Mouse (Mus musculus): Measurements from ENCODE around the gene Fam45a. TPM values are rescaled to one million over a fixed set of nuclear protein-coding genes. Genes with fewer than 3 reads are reported as not detected.

Fam45a gene
- polyA plus RNA-seq, 1 experiment from 2014 or later: 46.8 TPM

DNA sequence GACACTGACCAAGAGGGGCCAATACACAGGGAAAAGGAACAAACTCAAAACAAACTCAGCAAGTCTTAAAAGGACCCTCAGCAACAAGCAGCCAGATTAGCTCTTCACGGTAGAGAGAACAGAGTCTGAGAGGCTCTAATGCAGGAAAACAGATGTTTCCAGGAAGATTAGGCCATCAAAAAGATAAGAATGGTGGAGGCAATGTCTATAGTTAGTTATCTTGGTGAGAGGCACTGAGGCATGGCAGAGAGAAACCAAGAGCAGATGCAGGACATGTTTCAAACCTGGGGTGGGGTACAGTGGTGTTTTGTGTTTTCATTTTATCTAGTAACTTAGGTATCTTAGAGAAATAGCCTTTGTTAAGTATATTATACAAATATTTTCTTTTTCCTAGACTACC lies 60.9 kb downstream of the Fam45a start:
- H3K27me3 ChIP-seq (replicated peaks; ENCODE audit: control insufficient read depth, insufficient read depth, low read length): no peaks in the 10 kb centered on the region
- WGBS: 79% methylated on average over 1 of the region's 1 CpGs
- ATAC-seq: no peak
- H3K4me2 ChIP-seq (ENCODE audit: low read length): no peak overlapping the region
- H3K27ac ChIP-seq (ENCODE audit: low read depth, low read length): no peak overlapping the region
- H3K4me3 ChIP-seq (ENCODE audit: low read length): no peak overlapping the region
- no peaks in the 10 kb centered on the region; the same call in 1 of the 2 replicates for H3K36me3 ChIP-seq (ENCODE audit: control insufficient read depth, insufficient read depth, low read length)
- no peak overlapping the region for H3K9ac ChIP-seq (ENCODE audit: low read depth, low read length)
- H3K4me1 ChIP-seq (ENCODE audit: control insufficient read depth, insufficient read depth, low read depth, low read length): peaks cover 8% of the 10 kb centered on the region
- H3K9me3 ChIP-seq (ENCODE audit: control insufficient read depth, low read length): no peaks in the 10 kb centered on the region

DNA sequence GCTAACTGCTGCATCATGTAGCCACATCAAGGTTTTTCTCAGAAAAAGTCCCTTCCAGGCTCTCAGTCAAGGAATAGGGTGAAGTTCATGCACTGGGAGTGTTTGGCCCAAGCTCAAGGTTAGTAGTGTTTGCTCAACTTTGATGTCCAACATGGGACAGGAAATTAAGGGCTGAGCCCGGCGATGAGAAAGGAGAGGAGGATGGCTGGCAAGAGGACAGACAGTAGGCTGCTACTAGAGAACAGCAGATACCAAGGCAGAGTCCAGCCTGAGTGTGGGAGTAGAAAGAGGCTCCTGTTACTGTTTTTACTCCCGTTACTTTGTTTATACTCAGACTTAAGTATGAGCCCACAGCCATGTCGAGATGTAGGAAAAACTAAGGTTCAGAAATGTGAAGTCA lies 62.1 kb downstream of the Fam45a start:
- Histone ChIP-seq H3K9me3 (ENCODE audit: control insufficient read depth, low read length) (no peaks in the 10 kb centered on the region), H3K4me2 (ENCODE audit: low read length) (peak overlapping the region; percentile 70), H3K9ac (ENCODE audit: low read depth, low read length) (no peak overlapping the region), H3K27me3 (replicated peaks; ENCODE audit: control insufficient read depth, insufficient read depth, low read length) (no peaks in the 10 kb centered on the region), H3K36me3 (ENCODE audit: control insufficient read depth, insufficient read depth, low read length) (no peaks in the 10 kb centered on the region; the same call in 1 of the 2 replicates), H3K4me3 (ENCODE audit: low read length) (peak overlapping the region; percentile 67), H3K27ac (ENCODE audit: low read depth, low read length) (0 out of 2 replicates have a peak overlapping the region, but pooled peaks have one; percentile 56), H3K4me1 (ENCODE audit: control insufficient read depth, insufficient read depth, low read depth, low read length) (peaks cover 8% of the 10 kb centered on the region)
- 44% methylated on average over 4 of the region's 4 CpGs for WGBS
- ATAC-seq: no peak

DNA sequence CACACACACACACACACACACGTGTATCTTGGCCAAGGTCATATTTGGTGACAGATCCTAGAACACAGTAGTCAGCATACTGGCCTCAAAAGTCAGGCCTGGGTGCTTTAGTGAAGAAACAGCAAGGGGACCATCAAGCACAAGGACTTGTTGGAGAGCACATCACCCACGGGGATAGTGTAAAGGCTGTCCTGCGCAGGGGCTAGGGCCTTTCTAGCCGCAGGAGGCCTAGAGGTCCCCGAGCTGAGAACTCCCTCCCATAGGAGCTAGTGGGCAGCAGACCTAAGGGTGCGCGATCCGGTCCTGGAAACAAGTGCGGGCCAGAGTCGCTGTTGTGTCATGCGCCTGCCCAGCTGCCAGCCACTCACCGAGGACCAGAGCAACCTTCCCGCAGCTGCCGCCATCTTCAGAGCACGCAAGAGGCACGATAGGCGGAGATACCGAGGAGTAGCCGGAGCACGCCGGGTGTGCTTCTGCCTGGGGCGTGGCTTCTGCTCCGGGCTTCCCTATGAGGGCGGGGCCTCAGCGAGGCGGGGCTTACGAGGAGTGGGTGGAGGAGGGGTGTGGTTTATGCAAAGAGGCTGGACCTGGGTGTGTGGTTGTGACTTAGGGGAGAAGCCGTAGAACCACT lies 62.8 kb downstream of the Fam45a start, which contains the start of gene Prdx3:
Prdx3 (minus strand) TSS at position 493 of the 631 bp plus-strand sequence.
- Histone ChIP-seq H3K36me3 (ENCODE audit: control insufficient read depth, insufficient read depth, low read length) (no peaks in the 10 kb centered on the region; the same call in 1 of the 2 replicates), H3K9me3 (ENCODE audit: control insufficient read depth, low read length) (no peaks in the 10 kb centered on the region), H3K27me3 (replicated peaks; ENCODE audit: control insufficient read depth, insufficient read depth, low read length) (no peaks in the 10 kb centered on the region), H3K4me1 (ENCODE audit: control insufficient read depth, insufficient read depth, low read depth, low read length) (peaks cover 8% of the 10 kb centered on the region), H3K9ac (ENCODE audit: low read depth, low read length) (peak within 1 kb of the TSS; percentile 78), H3K4me2 (ENCODE audit: low read length) (peak within 1 kb of the TSS; percentile 70), H3K27ac (ENCODE audit: low read depth, low read length) (peak within 1 kb of the TSS; percentile 81), H3K4me3 (ENCODE audit: low read length) (peak within 1 kb of the TSS; percentile 67)
- ATAC-seq: peak; percentile 99
- 0% methylated on average over 28 of the region's 28 CpGs for WGBS

DNA sequence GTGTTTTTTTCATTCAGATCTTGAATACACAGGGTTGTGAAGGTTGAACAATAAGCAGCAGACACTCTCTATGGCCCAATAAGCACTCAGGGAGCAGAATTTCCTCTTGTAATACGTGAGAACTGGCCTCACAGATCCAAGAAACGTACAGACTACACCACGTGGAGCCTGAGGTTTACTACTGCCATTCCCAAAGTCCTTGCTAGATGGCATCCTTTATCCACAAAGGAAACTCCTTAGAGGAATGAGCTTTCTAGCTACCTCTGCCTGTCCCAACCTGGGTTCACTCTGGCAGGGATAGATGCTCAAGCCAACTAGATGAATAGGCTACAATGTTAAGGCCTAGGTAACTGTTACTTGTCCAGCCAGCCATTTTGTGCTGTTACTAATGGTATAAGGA lies 71.7 kb downstream of the Fam45a start:
- H3K9me3 ChIP-seq (ENCODE audit: control insufficient read depth, low read length): no peaks in the 10 kb centered on the region
- no peaks in the 10 kb centered on the region for H3K27me3 ChIP-seq (replicated peaks; ENCODE audit: control insufficient read depth, insufficient read depth, low read length)
- WGBS: 8% methylated on average over 3 of the region's 3 CpGs
- no peak overlapping the region for H3K4me3 ChIP-seq (ENCODE audit: low read length)
- no peak overlapping the region for H3K9ac ChIP-seq (ENCODE audit: low read depth, low read length)
- H3K36me3 ChIP-seq (ENCODE audit: control insufficient read depth, insufficient read depth, low read length): no peaks in the 10 kb centered on the region
- ATAC-seq: peak; percentile 70; the same call in 1 of the 2 replicates
- H3K4me1 ChIP-seq (ENCODE audit: control insufficient read depth, insufficient read depth, low read depth, low read length): no peaks in the 10 kb centered on the region
- H3K27ac ChIP-seq (ENCODE audit: low read depth, low read length): no peak overlapping the region
- H3K4me2 ChIP-seq (ENCODE audit: low read length): no peak overlapping the region

Small RNAs within 50 kb of the gene (microRNA-seq; reads per million reads assigned to microRNA genes)
- not detected for gene mmu-mir-3084-1

Other genes starting within 250 kb of the Fam45a start
- 15.5 and 18.6 TPM in 2 replicates for gene Cacul1, start 230.6 kb upstream of the Fam45a start, polyA plus RNA-seq (2015; fragmentation: Nextera tagmentation; extraction: Ambion mirVana)
- gene Nanos1, start 55.6 kb upstream of the Fam45a start, polyA plus RNA-seq (2015; fragmentation: Nextera tagmentation; extraction: Ambion mirVana): 16.1 and 16.5 TPM in 2 replicates
- gene Eif3a, start 20.9 kb upstream of the Fam45a start, polyA plus RNA-seq (2015; fragmentation: Nextera tagmentation; extraction: Ambion mirVana): 102 and 103 TPM in 2 replicates
- 13.4 and 13.6 TPM in 2 replicates for gene Sfxn4, start 49.9 kb downstream of the Fam45a start, polyA plus RNA-seq (2015; fragmentation: Nextera tagmentation; extraction: Ambion mirVana)
- gene Prdx3, start 63.0 kb downstream of the Fam45a start, polyA plus RNA-seq (2015; fragmentation: Nextera tagmentation; extraction: Ambion mirVana): 121 and 133 TPM in 2 replicates
- gene Grk5, start 78.2 kb downstream of the Fam45a start, polyA plus RNA-seq (2015; fragmentation: Nextera tagmentation; extraction: Ambion mirVana): 1.6 and 1.9 TPM in 2 replicates